Mouse (Mus musculus) natural killer cell, adult 2 months (primary cell): ENCODE data around the gene St8sia1.
"Not testable (repeated sequence)": the region's sequence is repeated elsewhere in the genome, so short reads cannot be mapped to it uniquely, and the experiment has no call there.

ENCODE experiments used
- DNase-seq, 2 experiments: peaks; one replicate each; pipeline ENCODE4 v3.0.0; 2022; ENCODE audit warnings: low spot score in 2 of 2

St8sia1 gene

GRCm38 (mm10) chr6:142964076-142964530 is at the start of gene St8sia1:
St8sia1 (minus strand) TSS chr6:142964452.
- DNase-seq, result no peak

GRCm38 (mm10) chr6:143012513-143013215 is 48.4 kb upstream of the St8sia1 start:
- DNase-seq, result no peak

GRCm38 (mm10) chr6:143008865-143009264 is 44.6 kb upstream of the St8sia1 start:
- no peak for DNase-seq

DNA sequence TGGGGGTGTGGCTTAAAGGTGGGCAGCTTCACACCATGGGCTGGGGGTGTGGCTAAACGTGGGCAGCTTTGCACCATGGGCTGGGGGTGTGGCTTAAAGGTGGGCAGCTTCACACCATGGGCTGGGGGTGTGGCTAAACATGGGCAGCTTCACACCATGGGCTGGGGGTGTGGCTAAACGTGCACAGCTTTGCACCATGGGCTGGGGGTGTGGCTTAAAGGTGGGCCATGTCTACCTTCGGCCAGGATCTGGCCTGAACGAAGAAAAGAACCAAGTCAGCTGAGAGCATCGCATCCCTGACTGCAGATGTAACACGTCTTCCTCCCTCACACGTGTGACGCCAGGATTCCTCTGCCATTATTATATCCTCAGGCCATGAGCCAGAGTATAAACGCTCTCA is 41.0 kb upstream of the St8sia1 start:
- not testable (repeated sequence) for DNase-seq

DNA sequence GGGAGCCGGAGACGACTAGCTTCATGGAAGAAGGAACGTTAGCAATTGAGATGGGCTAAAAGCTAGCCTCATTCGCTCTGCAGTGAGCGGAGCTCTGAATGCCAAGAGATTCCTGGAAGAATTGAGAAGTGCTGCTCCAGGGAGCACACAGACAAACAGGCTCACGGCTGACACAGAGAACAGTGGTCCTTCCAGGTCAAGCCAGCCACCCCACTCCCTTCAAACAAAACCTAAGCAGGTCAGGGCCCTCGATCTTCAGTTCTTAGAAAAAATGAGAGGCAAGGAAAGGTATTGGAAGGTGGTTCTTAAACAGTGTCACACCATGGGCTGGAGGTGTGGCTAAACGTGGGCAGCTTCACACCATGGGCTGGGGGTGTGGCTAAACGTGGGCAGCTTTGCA is 40.5 kb upstream of the St8sia1 start:
- no peak for DNase-seq

DNA sequence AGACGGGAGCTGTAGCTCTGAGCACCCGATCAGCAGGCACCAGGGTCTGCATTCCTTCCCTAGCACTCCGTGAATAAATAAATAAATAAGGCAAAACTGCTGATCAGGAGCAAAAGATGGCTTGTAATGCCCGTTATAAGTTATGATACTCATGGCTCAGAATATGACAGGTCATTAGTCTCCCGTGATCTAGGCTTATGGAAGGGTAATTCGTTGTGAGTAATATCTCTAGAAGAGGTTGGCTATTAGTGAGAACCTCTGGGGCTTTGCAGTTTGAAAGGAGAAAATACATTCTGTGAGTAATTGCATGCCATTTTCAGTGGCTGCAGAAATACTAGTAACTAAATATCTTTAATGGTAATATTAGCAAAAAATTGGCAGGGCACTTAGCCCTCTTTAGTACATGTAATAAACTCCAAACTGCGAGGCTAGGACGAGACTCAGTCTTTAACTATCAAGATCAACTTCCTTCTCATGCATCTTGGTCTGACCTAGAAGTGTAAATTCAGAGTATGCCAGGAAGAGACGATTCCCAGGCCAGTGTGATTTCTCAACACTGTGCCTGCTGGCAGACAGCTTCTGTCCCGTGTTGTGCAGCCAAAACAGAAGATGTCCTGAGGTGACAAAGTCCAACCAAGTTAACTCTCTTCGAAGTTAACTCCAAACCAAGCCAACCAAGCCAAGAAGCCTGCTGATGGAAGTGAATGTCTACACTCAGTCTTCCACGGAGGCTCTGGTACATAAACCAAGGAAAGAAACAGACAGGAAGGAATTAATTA is 34.2 kb upstream of the St8sia1 start:
- no peak for DNase-seq

DNA sequence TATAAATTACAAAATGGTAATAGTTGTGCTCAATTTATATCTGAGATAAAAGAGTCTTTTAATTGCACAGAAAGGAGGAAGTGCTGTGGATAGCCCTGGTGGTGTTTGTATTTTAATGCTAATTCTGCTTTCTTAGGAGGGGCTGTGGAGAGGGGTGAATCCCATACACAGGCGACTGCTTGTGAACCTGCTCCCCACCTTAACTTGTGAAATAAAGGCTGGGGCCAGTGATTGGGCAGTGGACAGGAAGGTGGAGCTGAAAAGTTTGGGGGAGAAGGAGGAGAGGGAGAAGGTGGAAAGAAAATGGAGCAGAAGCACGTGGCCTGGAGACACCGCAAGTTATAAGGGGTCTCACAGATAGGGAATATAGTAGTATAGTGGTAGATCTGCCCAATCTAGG is 32.6 kb upstream of the St8sia1 start:
- DNase-seq, result no peak

DNA sequence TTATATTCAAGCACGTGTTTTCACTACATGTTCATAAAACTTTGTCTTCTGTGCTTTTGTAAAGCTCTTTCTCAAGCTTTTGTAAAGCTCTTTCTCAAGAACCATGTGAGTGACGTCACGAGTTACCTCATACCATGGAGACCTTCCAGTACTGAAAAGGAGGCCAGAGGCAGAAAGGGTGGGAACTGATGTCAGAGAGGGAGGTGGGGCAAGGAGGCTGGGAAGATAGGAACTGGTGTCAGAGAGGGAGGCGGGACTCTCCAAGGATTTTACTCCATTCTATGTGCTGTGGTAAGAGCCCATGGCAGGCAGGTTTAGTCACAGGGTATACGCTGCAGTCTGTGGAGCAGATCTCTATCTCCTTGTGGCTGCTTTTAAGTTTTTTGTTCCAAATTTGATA is 31.3 kb upstream of the St8sia1 start:
- DNase-seq, result no peak

GRCm38 (mm10) chr6:142994821-142995220 is 30.6 kb upstream of the St8sia1 start:
- DNase-seq, result no peak

DNA sequence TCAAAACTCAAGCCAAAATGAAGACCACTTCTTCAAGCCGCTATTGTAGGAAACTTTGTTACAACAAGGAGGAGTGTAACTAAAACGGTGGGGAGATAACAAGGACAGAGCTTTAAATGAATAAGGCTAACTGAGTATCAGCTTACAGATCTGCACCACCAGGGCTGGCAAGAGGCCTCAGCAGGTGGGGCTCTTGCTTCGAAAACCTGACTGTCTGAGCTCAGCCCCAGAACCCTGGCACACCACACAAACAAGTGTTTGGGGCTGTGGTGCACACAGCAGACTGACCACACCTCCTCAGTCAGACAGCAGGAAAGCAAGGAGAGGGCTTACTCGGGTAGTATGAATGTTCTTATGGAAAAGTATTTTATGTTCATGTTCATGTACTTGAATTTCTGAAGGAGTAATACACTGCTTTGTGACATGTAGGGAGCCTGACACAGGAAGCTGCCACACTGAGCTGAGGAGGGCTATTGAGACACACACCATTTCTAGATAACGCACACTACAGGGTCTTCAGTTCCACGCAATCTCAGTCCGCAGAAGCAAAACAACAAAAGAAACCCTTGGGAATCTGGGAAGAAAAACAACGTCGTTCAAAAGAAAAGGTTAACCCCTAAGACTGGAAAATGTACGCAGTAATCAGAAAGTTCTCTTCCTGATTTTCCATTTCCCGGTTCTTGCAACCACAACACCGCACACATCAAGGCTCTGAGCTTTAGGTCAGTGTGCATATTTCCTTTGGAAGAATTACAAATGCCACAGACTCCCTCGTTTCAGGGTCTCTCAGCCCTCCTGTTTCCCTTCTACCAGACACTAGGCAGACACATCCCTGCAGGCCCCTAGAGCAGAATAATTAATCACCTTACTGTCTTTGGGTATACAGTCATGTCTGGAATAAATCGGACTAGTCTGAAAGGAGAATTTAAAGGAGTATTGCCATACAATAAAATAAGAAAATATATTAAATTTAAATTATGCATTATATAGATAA is 29.8 kb upstream of the St8sia1 start:
- no peak for DNase-seq

GRCm38 (mm10) chr6:142992971-142993370 is 28.7 kb upstream of the St8sia1 start:
- no peak for DNase-seq

DNA sequence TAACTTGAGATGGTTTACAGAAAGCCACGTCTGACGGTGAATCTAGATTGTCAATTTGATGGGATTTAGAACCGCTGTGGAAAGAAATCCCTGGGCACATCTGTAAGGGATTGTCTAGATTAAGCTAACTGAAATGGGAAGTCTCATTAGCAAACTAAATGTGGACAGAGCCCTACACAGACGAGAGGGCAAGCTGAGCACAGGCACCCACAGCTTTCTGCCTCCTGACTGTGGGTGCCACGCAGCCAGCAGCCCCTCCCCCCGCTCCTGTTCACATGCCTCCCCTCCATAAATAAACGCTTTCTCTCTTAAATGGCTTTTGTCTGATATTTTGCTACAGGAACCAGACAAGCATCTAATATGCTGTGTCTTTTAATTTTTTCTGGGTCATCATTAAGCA is 27.8 kb upstream of the St8sia1 start:
- DNase-seq, result no peak

GRCm38 (mm10) chr6:142991391-142992059 is 27.3 kb upstream of the St8sia1 start:
- peak in 1 of 2 experiments; percentile 42 for DNase-seq

- DNase-seq, result no peak
These were observed 26.3 kb upstream of the St8sia1 start for GRCm38 (mm10) chr6:142990516-142990915.

DNA sequence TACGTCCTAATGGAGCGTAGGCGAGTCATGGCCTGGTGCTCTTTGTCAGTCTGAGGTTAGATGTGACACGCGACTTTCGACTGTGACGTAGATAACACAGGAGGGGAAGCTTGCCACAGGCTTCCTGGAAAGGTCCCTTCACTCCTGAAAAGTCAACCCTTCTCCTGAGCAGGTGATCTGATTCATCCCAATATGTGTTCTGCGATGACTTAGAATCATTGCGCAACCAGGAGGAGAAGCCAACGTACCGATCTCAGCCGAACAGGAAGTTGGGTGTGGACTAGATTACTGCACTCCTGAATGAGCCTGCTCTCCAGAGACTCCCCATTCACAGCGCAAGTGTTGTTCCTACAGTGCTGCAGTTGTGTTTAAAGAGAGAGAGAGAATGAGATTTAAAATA is 25.2 kb upstream of the St8sia1 start:
- DNase-seq, result no peak

DNA sequence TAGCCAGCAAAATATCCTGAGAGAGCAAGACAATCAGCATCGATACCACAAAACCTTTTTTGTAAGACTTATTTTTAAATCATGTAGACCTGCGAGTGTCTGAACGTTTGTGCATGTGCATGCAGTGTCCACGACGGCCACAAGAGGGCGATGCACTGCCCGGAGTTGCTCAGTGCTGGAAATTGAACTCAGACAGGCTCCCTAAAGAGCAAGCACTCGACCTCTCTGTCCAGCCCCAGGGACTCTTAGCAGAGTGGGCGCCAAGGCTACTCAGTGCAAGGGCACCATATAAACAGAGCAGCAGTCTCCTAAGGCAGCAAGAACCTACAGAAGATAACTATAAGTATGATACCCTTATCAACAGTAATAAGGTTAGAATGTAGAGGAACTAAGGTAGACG is 24.5 kb upstream of the St8sia1 start:
- peak; percentile 34 to 69 for DNase-seq

DNA sequence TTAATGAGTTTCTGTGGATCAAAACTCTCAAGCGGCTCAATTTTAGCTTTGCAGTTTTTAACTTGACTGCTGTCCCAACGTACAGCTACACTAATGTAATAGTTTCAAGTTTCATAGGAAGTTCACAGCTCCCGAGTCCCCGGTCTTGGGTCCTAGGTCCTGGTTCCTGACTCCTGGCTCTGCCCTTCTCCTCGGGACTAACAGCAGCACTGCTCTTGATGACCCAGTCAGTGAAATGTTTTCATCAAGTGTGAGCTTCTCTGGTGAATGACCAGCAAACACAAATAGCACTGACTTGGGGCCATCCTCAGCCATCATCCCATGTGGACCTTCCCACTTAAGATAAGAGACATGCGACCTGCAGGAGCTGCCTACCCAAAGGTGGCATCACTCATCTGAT is 24.0 kb upstream of the St8sia1 start:
- DNase-seq, result no peak

- no peak for DNase-seq
These were observed 23.4 kb upstream of the St8sia1 start for GRCm38 (mm10) chr6:142987616-142988015.

DNA sequence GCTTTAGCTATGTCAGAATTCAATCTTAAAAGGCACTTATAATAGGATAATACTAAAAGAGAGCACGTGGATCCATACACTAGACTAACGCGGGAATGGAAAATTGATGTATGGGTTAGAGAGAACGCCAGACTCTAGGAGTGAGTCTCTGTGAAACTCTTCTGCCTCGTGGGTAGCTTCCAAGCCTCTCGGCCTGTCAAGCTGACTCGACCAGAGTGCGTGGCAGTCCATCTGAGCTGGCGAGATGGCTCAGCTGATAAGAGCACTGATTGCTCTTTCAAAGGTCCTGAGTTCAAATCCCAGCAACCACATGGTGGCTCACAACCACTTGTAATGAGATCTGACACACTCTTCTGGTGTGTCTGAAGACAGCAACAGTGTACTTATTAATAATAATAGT is 22.5 kb upstream of the St8sia1 start:
- DNase-seq, result not testable (repeated sequence)

GRCm38 (mm10) chr6:142985561-142986238 is 21.4 kb upstream of the St8sia1 start:
- DNase-seq, result not testable (repeated sequence)
